Mouse (Mus musculus) right cerebral cortex, adult 18-20 months (tissue): ENCODE measurements around the gene Lmntd1.
A peak's percentile ranks its signal among the peaks of the same experiment; 100 is the strongest.

ENCODE experiments used
- DNase-seq: peaks from one replicate; pipeline ENCODE4 v3.0.0; 2022; ENCODE audit warnings: mixed read lengths

The Lmntd1 gene

GRCm38 (mm10) chr6:145374372-145374771 is 239.7 kb downstream of the Lmntd1 start:
- no peak for DNase-seq

DNA sequence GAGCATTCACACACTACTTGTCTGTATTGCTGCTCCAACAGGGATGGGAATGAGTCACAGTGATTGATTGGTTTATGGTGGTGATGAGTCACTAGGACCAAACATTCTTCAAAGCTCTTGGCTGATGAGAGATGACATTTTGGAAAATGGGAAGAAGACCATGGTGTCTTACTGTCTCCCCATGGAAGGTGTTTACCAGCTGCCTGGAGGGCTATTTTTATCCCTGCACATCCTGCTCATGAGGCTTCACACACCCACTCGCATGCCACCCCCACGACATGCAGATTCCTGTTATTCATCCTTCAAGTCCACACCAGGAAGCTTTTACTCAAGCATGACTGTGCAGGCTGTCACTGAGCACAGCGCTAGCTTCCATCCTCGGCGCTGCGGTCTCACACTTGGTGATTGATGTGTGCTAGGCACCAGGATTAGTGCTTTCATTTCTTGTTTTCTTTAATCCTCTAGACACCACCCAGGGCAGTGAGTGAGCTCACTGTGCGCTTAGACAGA is 240.4 kb downstream of the Lmntd1 start:
- peak; percentile 88 for DNase-seq

DNA sequence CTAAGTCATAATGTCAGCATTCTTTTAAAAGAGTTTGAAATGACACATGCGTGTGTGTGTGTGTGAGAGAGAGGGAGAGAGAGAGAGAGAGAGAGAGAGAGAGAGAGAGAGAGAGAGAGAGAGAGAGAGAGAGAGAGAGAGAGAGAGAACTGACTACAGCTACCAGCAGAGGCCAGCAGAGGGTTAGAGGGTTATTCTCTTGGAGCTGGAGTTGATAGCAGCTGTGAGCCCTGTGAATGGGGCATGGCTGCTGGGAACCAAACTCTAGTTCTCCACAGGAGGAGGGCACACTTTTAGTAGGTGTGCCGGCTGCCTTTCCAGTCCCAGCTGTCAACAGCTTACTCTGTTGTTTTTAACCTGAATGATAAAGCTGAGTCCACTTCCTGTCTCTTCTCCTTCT is 242.1 kb downstream of the Lmntd1 start:
- no peak for DNase-seq

- DNase-seq = no peak
Observed at GRCm38 (mm10) chr6:145371586-145371985, 242.5 kb downstream of the Lmntd1 start.

GRCm38 (mm10) chr6:145370302-145370701 is 243.8 kb downstream of the Lmntd1 start:
- DNase-seq = no peak

GRCm38 (mm10) chr6:145369290-145369689 is 244.8 kb downstream of the Lmntd1 start:
- no peak for DNase-seq

DNA sequence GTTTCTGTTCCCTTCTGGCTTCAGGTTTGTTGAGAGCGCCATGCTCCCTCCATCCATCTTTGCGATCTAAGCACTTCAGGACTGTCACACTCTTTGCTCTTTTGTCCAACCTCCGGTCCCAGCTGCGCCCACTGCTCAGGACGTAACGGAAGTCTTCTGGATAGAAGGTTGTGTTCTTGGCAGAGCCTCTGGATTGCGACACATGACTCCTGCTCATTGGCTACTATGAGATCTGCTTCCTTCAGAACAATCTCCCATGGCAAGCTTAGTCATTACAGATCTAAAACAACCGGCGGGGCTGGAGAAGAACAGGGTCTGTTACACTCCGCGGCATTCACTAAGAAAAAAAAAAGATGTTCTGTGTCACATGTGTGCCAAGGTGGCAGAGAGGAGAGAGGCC is 247.6 kb downstream of the Lmntd1 start:
- no peak for DNase-seq

DNA sequence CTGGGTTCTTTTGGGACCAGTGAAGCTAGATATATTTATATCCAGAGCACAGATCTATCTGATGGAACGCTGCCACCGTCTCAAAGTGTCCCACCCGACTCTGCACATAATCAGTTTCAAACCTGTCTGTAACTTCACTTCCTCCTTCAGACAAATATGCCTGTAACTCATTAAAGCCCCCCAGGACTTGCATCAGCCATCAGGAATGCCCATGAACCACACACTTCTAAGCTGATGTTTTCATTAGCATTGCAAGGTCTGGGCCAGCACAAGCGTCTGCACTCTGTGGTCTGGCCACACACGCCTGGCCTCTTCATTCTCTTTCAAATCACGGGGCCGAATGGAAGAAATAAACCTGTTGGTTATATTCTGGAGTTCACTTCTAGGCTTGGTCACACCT is 250.4 kb downstream of the Lmntd1 start:
- no peak for DNase-seq

DNA sequence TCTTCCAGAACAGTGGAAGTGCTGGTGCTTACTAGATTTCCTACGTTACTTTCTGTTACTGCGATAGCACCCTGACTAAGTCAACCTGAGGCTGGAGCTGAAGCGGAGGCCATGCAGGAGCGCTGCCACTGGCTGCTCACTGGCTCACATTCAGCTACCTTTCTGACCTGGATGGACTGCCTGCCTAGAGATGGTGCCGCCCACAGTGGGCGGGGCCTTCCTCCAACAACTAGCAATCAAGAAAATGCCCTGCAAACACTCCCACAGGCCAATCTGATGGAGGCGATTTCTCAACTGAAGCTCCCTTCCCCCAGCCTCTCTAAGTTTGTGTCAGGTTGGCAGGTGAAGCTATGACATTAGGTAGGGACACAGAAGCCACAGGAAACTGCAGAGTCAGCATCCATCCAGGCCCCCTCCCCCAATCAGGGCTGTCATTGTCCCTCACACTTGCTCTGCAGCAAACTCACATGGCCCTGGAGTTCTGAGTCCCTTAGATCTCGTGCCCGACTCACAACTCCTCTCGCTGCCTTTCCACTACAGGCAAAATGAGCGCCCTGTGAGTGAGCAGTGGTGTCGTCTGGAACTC is 252.9 kb downstream of the Lmntd1 start:
- no peak for DNase-seq

- peak; percentile 37 for DNase-seq
Observed at GRCm38 (mm10) chr6:145359470-145360430, 254.4 kb downstream of the Lmntd1 start.

- DNase-seq = no peak
Observed at GRCm38 (mm10) chr6:145358001-145358400, 256.1 kb downstream of the Lmntd1 start.

GRCm38 (mm10) chr6:145353806-145354205 is 260.3 kb downstream of the Lmntd1 start:
- no peak for DNase-seq

GRCm38 (mm10) chr6:145352705-145353104 is 261.4 kb downstream of the Lmntd1 start:
- DNase-seq = no peak

DNA sequence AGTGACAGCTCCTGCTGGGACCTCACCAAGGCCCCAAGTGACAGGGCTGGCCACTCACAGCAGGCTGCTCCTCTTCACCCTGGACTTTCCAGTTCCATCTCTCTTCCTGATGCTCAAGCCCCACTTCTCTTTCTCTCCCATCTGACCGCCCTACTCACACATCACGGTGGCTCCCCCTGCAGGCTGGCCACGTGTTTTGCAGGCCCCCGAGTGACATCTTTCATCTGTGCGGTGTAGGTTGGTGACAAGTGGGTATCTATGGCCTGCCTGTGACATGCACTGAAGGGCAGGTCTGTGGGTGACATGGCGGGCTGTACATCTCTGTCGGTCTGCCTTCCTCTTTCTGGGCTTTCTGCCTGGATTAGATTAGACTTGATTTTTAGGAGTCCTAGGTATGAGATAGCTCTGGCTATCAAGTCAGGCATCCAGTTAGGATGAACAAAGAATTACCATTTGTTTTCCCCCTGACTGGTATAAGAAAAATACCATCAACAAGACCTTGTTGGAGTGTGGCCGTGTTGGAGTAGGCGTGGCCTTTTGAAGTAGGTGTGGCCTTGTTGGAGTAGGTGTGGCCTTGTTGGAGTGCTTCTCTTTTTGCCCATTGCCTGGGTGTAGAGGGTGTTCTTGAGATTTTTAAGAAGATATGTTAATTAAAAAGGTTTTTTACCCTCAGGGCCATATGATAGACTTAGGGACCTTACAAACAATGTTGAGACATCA is 265.8 kb downstream of the Lmntd1 start:
- no peak for DNase-seq

GRCm38 (mm10) chr6:145347641-145348040 is 266.5 kb downstream of the Lmntd1 start:
- DNase-seq = no peak

DNA sequence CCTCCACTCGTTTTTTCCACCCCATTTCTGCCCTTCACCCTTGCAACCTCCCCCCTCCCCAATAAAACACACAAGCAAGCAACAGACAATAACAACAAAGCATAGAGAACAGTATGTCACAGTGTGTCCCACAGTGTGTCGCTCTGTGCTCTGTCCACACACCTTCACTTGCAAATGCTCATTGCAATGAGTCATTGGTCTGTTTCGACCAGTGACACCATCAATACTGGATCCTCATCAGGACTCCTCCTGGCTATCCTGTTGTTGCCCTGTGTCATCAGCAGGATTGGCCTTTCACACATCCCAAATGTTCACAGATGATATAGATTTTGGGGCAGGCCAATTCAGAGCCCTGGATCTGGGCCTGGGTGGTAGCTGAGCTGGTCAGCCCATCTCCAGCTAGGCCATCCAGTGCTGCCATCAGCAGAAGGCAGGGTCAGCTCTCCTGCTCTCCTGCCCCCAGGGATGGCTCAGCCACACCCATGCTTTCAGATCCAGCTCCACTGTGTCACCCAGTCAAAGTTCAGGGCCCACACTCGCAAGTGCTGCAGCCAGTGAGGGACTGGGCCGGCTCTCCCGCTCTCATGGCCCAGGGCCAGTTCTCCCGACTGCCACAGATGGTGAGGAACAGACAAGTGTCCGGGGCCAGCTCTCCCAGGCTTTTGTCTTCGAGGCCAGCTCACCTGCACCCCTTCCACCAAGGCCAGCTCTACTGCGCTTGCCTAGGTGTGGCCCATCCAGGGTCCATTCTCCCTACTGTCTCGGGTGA is 267.1 kb downstream of the Lmntd1 start:
- no peak for DNase-seq

DNA sequence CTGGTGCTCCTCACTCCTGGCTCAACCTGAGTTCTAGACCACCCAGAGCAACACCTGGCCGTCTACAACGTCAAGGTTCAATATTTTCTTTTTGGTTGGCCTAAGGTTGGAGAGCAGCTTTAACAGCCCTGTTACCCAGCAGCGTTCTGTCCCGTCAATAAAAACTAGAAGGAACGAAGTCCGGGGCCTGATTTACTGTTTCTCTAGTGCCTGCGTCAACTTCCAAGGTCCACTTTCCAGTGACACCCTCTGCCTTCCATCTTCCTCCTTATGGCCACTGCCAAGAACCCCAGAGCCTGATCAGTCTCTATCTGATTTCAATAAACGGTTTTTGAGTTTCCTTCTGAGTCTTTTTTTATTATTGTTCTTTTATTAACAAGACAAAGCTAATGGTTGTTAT is 267.8 kb downstream of the Lmntd1 start:
- DNase-seq = no peak

DNA sequence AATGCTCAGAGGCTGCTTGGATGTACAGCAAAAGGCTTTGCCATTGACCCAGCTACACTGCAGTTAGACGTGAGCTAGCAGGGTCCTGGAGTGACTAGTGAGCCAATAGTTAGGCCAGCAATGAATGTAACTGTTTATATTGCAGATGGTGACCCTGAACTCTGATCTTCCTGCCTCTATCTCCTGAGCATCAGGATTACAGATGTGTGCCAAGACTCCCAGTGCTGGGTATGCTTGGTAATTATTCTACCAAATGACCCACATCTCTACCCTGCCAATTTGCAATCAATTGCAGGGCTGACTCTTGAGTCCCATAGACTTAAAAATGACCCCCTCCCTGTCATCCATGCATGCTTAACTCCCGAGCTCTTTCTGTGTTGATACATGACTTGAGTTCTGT is 269.4 kb downstream of the Lmntd1 start:
- DNase-seq = no peak

DNA sequence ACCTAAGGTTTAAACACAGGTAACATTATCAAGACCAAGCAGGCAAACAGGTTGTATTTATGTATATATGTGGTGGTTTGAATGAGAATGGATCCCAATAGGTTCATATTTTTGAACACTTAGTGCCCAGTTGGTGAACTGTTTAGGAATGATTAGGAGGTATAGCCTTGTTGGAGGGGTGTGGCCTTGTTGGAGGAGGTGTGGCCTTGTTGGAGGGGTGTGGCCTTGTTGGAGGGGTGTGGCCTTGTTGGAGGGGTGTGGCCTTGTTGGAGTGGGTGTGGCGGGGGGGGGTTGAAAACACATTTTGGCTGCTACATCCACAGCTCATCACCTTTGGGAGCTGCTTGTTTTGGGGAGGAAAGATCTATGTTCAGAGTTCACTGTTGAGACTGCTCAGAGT is 270.7 kb downstream of the Lmntd1 start:
- no peak for DNase-seq

DNA sequence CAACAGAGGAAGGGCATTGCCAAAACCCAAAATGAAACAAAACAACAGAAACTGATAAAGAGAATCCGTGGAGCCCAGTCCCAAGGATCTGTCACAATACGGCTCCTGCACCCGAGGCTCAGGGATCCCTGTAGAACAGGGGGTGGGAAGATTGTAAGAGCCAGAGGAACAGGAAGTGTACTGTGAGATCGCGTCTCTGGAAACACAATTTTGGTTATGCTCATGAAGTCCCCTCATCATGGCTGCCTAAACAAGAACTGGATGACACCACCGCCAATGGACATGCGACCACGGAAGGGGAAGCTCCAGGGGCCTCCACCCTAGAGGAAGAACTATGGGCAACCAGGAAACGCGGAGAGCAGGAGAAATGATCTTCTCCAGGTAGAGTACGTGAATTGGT is 271.3 kb downstream of the Lmntd1 start:
- no peak for DNase-seq

DNA sequence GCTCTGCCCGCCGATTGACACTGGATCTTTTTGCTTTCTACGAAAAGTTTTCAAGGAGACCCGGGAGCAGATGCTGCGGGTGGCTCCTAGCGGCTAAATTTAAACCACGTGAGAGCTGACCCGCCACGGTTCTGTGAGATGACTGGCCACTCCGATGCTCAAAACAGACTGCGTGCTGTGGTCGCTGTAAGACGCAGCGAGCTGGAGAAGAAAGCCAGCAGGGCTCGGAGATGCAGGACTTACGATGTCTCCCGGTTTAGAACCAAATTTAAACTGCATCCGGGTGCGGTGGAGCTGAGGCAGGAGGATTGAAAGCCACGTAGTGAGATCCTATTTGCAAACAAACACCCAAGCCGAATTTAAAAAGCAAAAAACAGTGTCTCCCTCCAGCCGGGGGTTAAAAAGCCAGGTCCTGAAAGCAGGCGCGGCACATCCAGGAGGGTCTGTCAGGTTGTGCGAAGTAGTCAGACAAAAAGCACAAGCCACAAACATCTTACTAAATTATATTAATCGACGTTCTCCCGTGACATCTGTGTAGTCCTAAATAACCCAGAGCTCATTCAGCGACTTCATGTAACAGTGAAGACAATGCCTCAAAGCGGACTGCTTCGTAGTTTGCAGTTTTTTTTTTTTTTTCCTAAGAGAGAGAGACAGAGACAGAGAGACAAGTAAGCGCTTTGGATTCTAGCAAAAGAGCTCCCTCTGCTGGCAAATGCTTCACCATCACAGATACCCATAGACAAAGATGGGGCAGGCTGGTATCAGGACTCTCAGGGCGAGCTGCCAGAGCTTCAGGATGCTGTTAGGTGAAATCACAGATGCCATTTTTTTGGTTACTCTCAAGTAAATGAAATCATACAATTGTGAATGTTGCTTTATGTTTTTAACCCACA is 272.6 kb downstream of the Lmntd1 start:
- peak; percentile 91 for DNase-seq
